Mouse (Mus musculus) heart, adult 9 months (tissue): ENCODE measurements around the gene 4932415D10Rik.

ENCODE experiments used
- DNase-seq, 2 experiments: peaks; one replicate each; pipeline ENCODE4 v3.0.0; 2022; ENCODE audit warnings: low spot score in 2 of 2

The 4932415D10Rik gene

DNA sequence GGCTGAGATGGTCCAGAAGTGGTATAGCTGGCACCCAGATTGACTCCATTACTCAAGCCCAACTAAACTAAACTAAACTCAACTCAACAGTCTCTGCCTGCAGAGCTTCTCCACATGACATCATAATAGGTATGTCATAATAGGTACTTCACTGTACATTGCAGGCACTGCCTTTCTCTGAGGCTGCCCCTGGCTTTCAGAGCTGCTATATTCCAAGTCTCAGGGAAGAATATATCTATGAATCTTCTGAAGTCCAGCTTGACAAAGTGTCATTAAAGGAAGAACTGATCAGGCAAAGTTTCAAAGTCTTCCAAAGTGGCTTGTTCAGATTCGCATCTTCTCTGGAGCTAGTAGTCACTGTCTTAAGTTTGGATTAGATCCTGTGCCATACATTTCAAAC, at the start of gene 4932415D10Rik:
Gene 4932415D10Rik (minus strand): TSS at position 101 of the 400 bp plus-strand sequence.
- DNase-seq, result no peak

- no peak for DNase-seq
These were observed 45.5 kb upstream of the 4932415D10Rik start for GRCm38 (mm10) chr10:82361911-82362310.

DNA sequence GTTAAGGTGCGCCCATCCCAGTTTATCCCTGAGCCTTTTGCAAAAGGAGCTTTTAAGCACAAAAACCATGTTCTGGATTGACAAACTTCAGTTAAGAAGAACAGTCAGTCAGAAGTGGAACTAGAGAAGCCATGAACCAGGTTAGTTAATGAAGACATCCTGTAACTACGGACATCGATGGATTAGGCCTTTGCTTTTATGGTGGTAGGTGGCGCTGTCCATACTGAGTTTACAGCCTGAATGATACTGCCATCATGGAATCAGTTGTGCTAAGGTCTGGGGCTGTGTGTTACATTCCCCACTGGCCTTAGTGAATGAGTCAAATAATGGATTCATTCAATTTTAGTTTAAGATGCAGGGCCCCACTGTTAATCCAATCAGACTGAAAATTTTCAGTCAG, 39.0 kb upstream of the 4932415D10Rik start:
- DNase-seq, result no peak

GRCm38 (mm10) chr10:82354083-82355010, 38.0 kb upstream of the 4932415D10Rik start, which contains the start of gene Gm4924:
Gene Gm4924, plus strand, starts transcription at chr10:82354255.
- peak; percentile 82 to 85 for DNase-seq

GRCm38 (mm10) chr10:82329826-82330225, 13.4 kb upstream of the 4932415D10Rik start:
- DNase-seq, result no peak

GRCm38 (mm10) chr10:82320134-82320533, 3.8 kb upstream of the 4932415D10Rik start:
- DNase-seq, result no peak

DNA sequence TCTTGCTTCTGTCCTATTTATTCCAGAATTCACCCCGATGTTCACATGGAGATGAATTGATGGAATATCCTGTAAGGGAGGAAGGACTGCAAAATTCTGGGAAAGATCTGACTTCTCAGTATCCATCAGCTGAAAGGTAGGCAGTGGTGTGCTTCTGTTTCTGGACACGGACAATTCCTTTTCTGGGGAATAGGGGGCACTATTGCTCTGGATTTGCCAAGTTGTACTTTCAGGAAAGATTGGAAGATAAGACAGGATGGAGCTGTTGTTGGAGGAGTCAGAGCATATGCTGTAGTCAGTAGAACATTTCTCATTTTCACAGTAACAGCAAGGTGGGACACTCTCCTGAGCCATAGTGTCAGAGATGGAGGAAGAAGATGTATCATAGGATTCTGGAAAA, 19.9 kb downstream of the 4932415D10Rik start:
- no peak for DNase-seq

DNA sequence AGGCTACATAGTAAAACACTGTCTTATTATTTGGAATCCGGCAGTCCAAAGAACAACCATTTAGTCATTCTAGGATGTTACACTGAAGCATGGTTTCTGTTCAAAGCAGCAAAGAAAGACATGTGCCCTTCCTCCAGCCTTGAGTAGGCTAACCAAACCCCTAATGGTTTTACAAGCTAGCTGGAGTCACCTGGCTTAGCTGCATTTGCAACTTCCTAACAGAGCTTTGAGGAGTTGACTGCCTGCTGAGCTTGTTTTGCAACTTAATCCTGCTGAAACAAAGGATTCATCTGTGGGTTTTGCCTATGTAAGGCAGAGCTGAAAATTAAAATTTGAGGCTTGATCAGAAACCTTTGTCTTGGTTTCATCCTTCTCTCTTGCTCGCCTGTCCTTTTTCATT, 59.1 kb downstream of the 4932415D10Rik start:
- no peak for DNase-seq

DNA sequence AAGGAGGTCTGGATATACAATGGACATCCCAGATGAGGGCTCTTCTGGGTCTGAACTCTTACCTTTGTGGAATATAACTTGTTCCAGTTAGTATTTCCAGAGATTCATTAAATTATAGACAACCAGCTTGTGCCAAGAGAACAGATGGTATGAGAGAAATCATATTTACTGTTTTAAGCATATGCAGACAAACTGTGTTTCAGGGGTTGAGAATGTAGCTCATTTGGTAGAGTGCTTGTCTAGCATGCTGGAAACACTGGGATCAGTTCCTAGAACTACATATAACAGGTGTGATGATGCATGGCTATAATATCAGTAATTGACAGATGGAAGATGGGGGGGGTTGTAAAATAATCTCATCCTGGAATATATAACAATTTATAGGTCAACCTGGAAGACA, 71.4 kb downstream of the 4932415D10Rik start:
- DNase-seq, result no peak

DNA sequence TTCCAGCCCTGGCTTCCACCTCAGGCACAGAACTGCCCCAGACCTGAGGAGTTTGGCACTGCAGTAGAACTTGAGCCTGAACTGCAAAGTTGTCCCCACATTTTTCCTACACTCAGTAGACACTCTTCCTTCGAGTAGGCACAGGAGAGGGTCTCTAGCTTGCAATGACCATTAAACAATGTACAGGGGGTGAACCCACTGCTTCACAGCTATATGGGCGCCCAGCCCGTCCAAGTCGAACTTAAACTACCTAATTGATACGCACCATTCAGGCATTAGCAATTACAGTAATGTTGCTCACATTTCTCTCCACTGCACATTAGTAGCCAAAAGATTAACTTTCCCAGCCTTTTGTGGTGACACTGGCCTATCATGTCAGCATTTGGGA, 75.0 kb downstream of the 4932415D10Rik start:
- DNase-seq, result no peak

DNA sequence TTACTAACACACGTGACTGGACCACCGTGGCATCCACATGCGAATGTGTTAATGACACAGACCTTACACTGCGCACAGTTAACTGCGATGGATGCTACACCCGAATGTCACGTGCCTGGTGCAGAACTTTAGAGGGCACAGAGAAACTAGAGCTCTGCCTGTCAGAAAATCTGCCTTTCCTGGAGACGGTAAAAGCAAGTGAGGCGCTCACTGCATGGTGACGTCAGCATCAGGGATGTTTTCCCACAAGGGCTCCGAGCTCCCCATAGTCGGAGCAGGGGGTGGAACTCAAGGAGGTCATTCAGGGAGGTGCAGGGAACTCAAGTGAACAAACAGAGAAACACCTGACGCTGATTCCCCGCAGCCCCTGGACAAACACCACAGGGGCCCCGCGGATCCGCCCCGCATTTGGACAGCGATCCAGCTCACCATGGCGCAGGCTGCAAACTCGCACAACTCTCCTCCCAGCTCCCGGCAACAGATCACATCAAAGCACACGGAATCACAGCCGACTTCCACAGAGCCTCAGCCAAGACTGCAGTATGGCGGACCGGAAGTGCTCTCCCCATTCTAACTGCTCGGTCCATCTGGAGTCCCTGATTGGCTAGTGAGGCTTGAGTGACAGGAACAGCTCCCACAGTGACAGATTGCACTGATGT, 75.5 kb downstream of the 4932415D10Rik start, which contains the start of gene Zfp938:
Gene Zfp938 (minus strand): TSS at position 539 of the 659 bp plus-strand sequence.
- peak; percentile 88 for DNase-seq
